Comparison of ENCODE assay signal across 9 mouse cellular contexts in genomic region chr14:48119012-48119647, GRCm38 (mm10). TPM values are rescaled to one million over a fixed set of nuclear protein-coding genes. Genes with fewer than 3 reads are reported as not detected.
DNase-seq lines count a peak whose midpoint lies in the region; ATAC-seq and TF ChIP-seq lines count a peak whose summit lies in the region.
"Had no signal": no experiment of that assay in that cellular context is flagged by ENCODE, and none has a peak within 500 bp of the region (broad histone marks: within the 10 kb centered on the region; RNA-seq: fewer than 3 reads in every experiment).

No protein-coding gene starts in this region.

- intact Hi-C loops in gastrocnemius, adult 2 months (cut with DNase I), result no loop called here

- H3K4me2 ChIP-seq in neural tube, embryonic 12.5 days (replicated peaks), result peak overlapping the region; percentile 85
- H3K4me2 ChIP-seq in limb, embryonic 12.5 days, result peak overlapping the region; percentile 81

- H3K27me3 ChIP-seq in neural tube, embryonic 12.5 days (replicated peaks), result no peaks in the 10 kb centered on the region
- peaks cover 6% of the 10 kb centered on the region; the same call in 1 of the 2 replicates for H3K27me3 ChIP-seq in limb, embryonic 12.5 days

- peaks cover 25% of the 10 kb centered on the region for H3K4me1 ChIP-seq in neural tube, embryonic 12.5 days
- H3K4me1 ChIP-seq in limb, embryonic 12.5 days (replicated peaks), result peaks cover 24% of the 10 kb centered on the region

- H3K9me3 ChIP-seq in neural tube, embryonic 12.5 days, result no peaks in the 10 kb centered on the region
- H3K9me3 ChIP-seq in limb, embryonic 12.5 days, result no peaks in the 10 kb centered on the region

- peak overlapping the region; percentile 74 for H3K4me3 ChIP-seq in gastrocnemius, adult 2 months
- H3K4me3 ChIP-seq in neural tube, embryonic 12.5 days, result no peak overlapping the region
- peak overlapping the region; percentile 9; the same call in 1 of the 2 replicates for H3K4me3 ChIP-seq in limb, embryonic 12.5 days (replicated peaks)

- no peak for TF ChIP-seq CTCF in gastrocnemius, adult 2 months (IDR thresholded peaks at IDR 0.05)

- WGBS in neural tube, embryonic 12.5 days, result 7% methylated on average over 9 of the region's 9 CpGs
- WGBS in limb, embryonic 12.5 days, result 9% methylated on average over 9 of the region's 9 CpGs

- no peaks in the 10 kb centered on the region for H3K36me3 ChIP-seq in neural tube, embryonic 12.5 days
- no peaks in the 10 kb centered on the region for H3K36me3 ChIP-seq in limb, embryonic 12.5 days

- ATAC-seq in neural tube, embryonic 12.5 days (ENCODE audit: low FRiP score, low read depth), result 0 out of 2 replicates have a peak, but pooled peaks have one; percentile 23
- no peak for ATAC-seq in limb, embryonic 12.5 days (ENCODE audit: insufficient number of reproducible peaks, insufficient read depth, low FRiP score, low TSS enrichment, low read depth)
- ATAC-seq: activated CD4-positive, CD25-positive, alpha-beta regulatory T cell, adult 4 months had no signal

- no peak for DNase-seq in gastrocnemius, adult 2 months
- no peak for DNase-seq in gastrocnemius, adult 8-10 months (ENCODE audit: low spot score in 2 of 2)
- DNase-seq in neural tube, embryonic 10.5 days (ENCODE audit: extremely low spot score, low spot score), result no peak
- DNase-seq in telencephalon, adult 2 months (ENCODE audit: low read depth, low spot score), result peak; percentile 33
- DNase-seq in gastrocnemius, postnatal 10 days, result no peak
- no peak for DNase-seq in embryo, embryonic 9.5 days (ENCODE audit: extremely low spot score)

- peak overlapping the region; percentile 93; the same call in 1 of the 2 replicates for H3K27ac ChIP-seq in gastrocnemius, adult 2 months
- no peak overlapping the region for H3K27ac ChIP-seq in neural tube, embryonic 12.5 days
- H3K27ac ChIP-seq in limb, embryonic 12.5 days, result 0 out of 2 replicates have a peak overlapping the region, but pooled peaks have one; percentile 4

- no peak overlapping the region for H3K9ac ChIP-seq in neural tube, embryonic 12.5 days
- H3K9ac ChIP-seq in limb, embryonic 12.5 days (replicated peaks), result no peak overlapping the region

RNA-seq across cellular contexts. Expression of gene Peli2, which starts 1.5 kb away (rescaled TPM):
- 10 to 100 TPM; 15.0 to 17.6 TPM for total RNA-seq in gastrocnemius, adult 2 months (2021)
- total RNA-seq in gastrocnemius, adult 8-10 months (2022), result 10 to 100 TPM in 2 of 4 experiments, 1 to 10 TPM in 2; 8.3 to 15.3 (median 11.4) TPM
- polyA plus RNA-seq in neural tube, embryonic 12.5 days (2016; fragmentation: Nextera tagmentation; extraction: Ambion mirVana), result 17.1 and 17.4 TPM in 2 replicates
- polyA plus RNA-seq in limb, embryonic 12.5 days (2016; fragmentation: Nextera tagmentation; extraction: Ambion mirVana), result 12.3 and 12.6 TPM in 2 replicates
- total RNA-seq in gastrocnemius, postnatal 10 days (2021), result 10 to 100 TPM; 15.9 to 18.3 TPM
